Mouse (Mus musculus): Measurements from ENCODE around the gene Arhgef3.

- TF ChIP-seq CTCF (IDR thresholded peaks at IDR 0.05; ENCODE audit: borderline replicate concordance, control insufficient read depth, extremely low read depth, insufficient read depth, low read length, poor library complexity) (no peak), POLR2A (IDR thresholded peaks at IDR 0.05; ENCODE audit: control insufficient read depth, extremely low read depth, insufficient read depth, low read length, poor library complexity) (no peak)
Measured at GRCm38 (mm10) chr14:27230262-27231022, 115.7 kb downstream of the Arhgef3 start.

Measured in thymus, adult 2 months (tissue).